Mouse (Mus musculus) lung, postnatal 0 days (tissue): ENCODE results near the gene Blnk. TPM values are rescaled to one million over a fixed set of nuclear protein-coding genes. Genes with fewer than 3 reads are reported as not detected.
A peak's percentile ranks its signal among the peaks of the same experiment; 100 is the strongest.

ENCODE experiments used
- ATAC-seq: fragments of 200-750 bp; cut with Nextera tagmentation; 2 replicates; pipeline ENCODE4 v1.8.0; 2017; ENCODE audit warnings: moderate library complexity
- DNase-seq: peaks from one replicate; pipeline ENCODE4 v3.0.0-alpha.2; 2016; ENCODE audit warnings: low spot score
- H3K27ac ChIP-seq: fragments of 300-500 bp; sonication (generic); 2 replicates; pipeline ENCODE4 v1.5.1; 2014; ENCODE audit warnings: antibody characterized with exemption, mild to moderate bottlenecking, low read length, mixed read lengths
- H3K27me3 ChIP-seq: fragments of 300-500 bp; sonication (generic); replicated peaks from 2 replicates; pipeline ENCODE4 v1.6.1; 2014; ENCODE audit warnings: low read length, mixed read lengths; ENCODE audit not compliant: insufficient read depth
- H3K36me3 ChIP-seq: fragments of 300-500 bp; sonication (generic); 2 replicates; pipeline ENCODE4 v1.6.1; 2014; ENCODE audit warnings: low read length, mixed read lengths; ENCODE audit not compliant: insufficient read depth
- H3K4me1 ChIP-seq: fragments of 300-500 bp; sonication (generic); 2 replicates; pipeline ENCODE4 v1.6.1; 2014; ENCODE audit warnings: antibody characterized with exemption, low read depth, low read length, mixed read lengths; ENCODE audit not compliant: insufficient read depth
- H3K4me2 ChIP-seq: fragments of 300-500 bp; sonication (generic); replicated peaks from 2 replicates; pipeline ENCODE4 v1.6.1; 2014; ENCODE audit warnings: low read depth, mild to moderate bottlenecking, low read length, moderate library complexity, mixed read lengths
- H3K4me3 ChIP-seq: fragments of 300-500 bp; sonication (generic); 2 replicates; pipeline ENCODE4 v1.5.1; 2014; ENCODE audit warnings: low read depth, low read length
- H3K9ac ChIP-seq: fragments of 300-500 bp; sonication (generic); replicated peaks from 2 replicates; pipeline ENCODE4 v1.6.1; 2014; ENCODE audit warnings: low read depth, mild to moderate bottlenecking
- H3K9me3 ChIP-seq: fragments of 300-500 bp; sonication (generic); 2 replicates; pipeline ENCODE4 v1.6.1; 2016; ENCODE audit warnings: low read length, mixed read lengths
- CTCF ChIP-seq: IDR thresholded peaks from 2 replicates; pipeline ENCODE4 v1.5.1; 2016; ENCODE audit warnings: antibody characterized with exemption, mild to moderate bottlenecking
- EP300 ChIP-seq: IDR thresholded peaks from 2 replicates; pipeline ENCODE4 v1.6.1; 2016; ENCODE audit warnings: antibody characterized with exemption, mild to moderate bottlenecking, control low read depth
- WGBS: fragments of 180-500 bp; shearing (Covaris S2); extraction: QIAGEN DNeasy Blood & Tissue Kit; methylation state at CpG from one replicate; pipeline ENCODE4 v1.1.7; 2014; 5-methylcytosine and 5-hydroxymethylcytosine counted together
- polyA plus RNA-seq: library from polyadenylated mRNA; unstranded; fragments of >200 nt; fragmentation: Nextera tagmentation; extraction: Ambion mirVana; gene quantifications from 2 replicates; pipeline ENCODE4 v1.2.1, GENCODE M21; 2015

Gene Blnk
- polyA plus RNA-seq, 1 experiment from 2014 or later, result 0.58 TPM

- TF ChIP-seq EP300 (no peak), CTCF (no peak)
- no peak overlapping the region for H3K9ac ChIP-seq
- H3K9me3 ChIP-seq, result no peaks in the 10 kb centered on the region
- no peaks in the 10 kb centered on the region for H3K27me3 ChIP-seq
- no peak for DNase-seq
- H3K36me3 ChIP-seq, result no peaks in the 10 kb centered on the region
- 34% methylated on average over 4 of the region's 6 CpGs for WGBS
- no peak for ATAC-seq
- peaks cover 3% of the 10 kb centered on the region; the same call in 1 of the 2 replicates for H3K4me1 ChIP-seq
- no peak overlapping the region for H3K4me2 ChIP-seq
- no peak overlapping the region for H3K27ac ChIP-seq
- no peak overlapping the region for H3K4me3 ChIP-seq
Observed at GRCm38 (mm10) chr19:41007326-41007725, 13.0 kb upstream of the Blnk start.

- H3K27me3 ChIP-seq, result no peaks in the 10 kb centered on the region
- 38% methylated on average over 4 of the region's 4 CpGs for WGBS
- H3K4me2 ChIP-seq, result no peak overlapping the region
- H3K36me3 ChIP-seq, result no peaks in the 10 kb centered on the region
- no peak for TF ChIP-seq EP300
- no peak for TF ChIP-seq CTCF
- H3K27ac ChIP-seq, result no peak overlapping the region
- H3K9me3 ChIP-seq, result no peaks in the 10 kb centered on the region
- DNase-seq, result no peak
- peaks cover 3% of the 10 kb centered on the region; the same call in 1 of the 2 replicates for H3K4me1 ChIP-seq
- no peak for ATAC-seq
- H3K9ac ChIP-seq, result no peak overlapping the region
- no peak overlapping the region for H3K4me3 ChIP-seq
Observed at GRCm38 (mm10) chr19:41006621-41007020, 12.3 kb upstream of the Blnk start.

- Histone ChIP-seq H3K4me3 (no peak overlapping the region), H3K9ac (no peak overlapping the region), H3K4me2 (no peak overlapping the region), H3K9me3 (no peaks in the 10 kb centered on the region), H3K36me3 (no peaks in the 10 kb centered on the region), H3K4me1 (peaks cover 3% of the 10 kb centered on the region; the same call in 1 of the 2 replicates), H3K27me3 (no peaks in the 10 kb centered on the region), H3K27ac (no peak overlapping the region)
- TF ChIP-seq CTCF (no peak), EP300 (no peak)
- ATAC-seq, result no peak
- no peak for DNase-seq
- 89% methylated on average over 3 of the region's 3 CpGs for WGBS
Observed at GRCm38 (mm10) chr19:41003694-41004315, 9.5 kb upstream of the Blnk start.

GRCm38 (mm10) chr19:40999569-40999968 is 5.2 kb upstream of the Blnk start:
- no peak for ATAC-seq
- 62% methylated on average over 3 of the region's 3 CpGs for WGBS
- no peak overlapping the region for H3K27ac ChIP-seq

GRCm38 (mm10) chr19:40998469-40999170 is 4.3 kb upstream of the Blnk start:
- WGBS, result 47% methylated on average over 5 of the region's 5 CpGs
- no peaks in the 10 kb centered on the region for H3K9me3 ChIP-seq
- H3K4me1 ChIP-seq, result no peaks in the 10 kb centered on the region
- no peak for TF ChIP-seq EP300
- no peak for TF ChIP-seq CTCF
- no peak overlapping the region for H3K27ac ChIP-seq
- no peak overlapping the region for H3K4me2 ChIP-seq
- no peak for ATAC-seq
- no peak overlapping the region for H3K9ac ChIP-seq
- peak; percentile 17 for DNase-seq
- no peaks in the 10 kb centered on the region for H3K36me3 ChIP-seq
- no peaks in the 10 kb centered on the region for H3K27me3 ChIP-seq
- H3K4me3 ChIP-seq, result no peak overlapping the region

More at GRCm38 (mm10) chr19:40999569-40999968, 5.2 kb upstream of the Blnk start:
- TF ChIP-seq EP300 (no peak), CTCF (peak; percentile 18; the same call in 1 of the 2 replicates)
- Histone ChIP-seq H3K4me2 (no peak overlapping the region), H3K9ac (no peak overlapping the region), H3K36me3 (no peaks in the 10 kb centered on the region), H3K4me3 (no peak overlapping the region), H3K9me3 (no peaks in the 10 kb centered on the region), H3K4me1 (no peaks in the 10 kb centered on the region), H3K27me3 (no peaks in the 10 kb centered on the region)
- no peak for DNase-seq

GRCm38 (mm10) chr19:40996722-40997121 is 2.4 kb upstream of the Blnk start:
- no peak overlapping the region for H3K4me2 ChIP-seq
- WGBS, result 78% methylated on average over 6 of the region's 6 CpGs
- TF ChIP-seq EP300 (no peak), CTCF (no peak)
- ATAC-seq (no peak), DNase-seq (no peak)
- H3K9me3 ChIP-seq, result no peaks in the 10 kb centered on the region
- no peaks in the 10 kb centered on the region for H3K4me1 ChIP-seq
- no peak overlapping the region for H3K9ac ChIP-seq
- H3K27me3 ChIP-seq, result no peaks in the 10 kb centered on the region
- H3K36me3 ChIP-seq, result no peaks in the 10 kb centered on the region
- no peak overlapping the region for H3K4me3 ChIP-seq
- no peak overlapping the region for H3K27ac ChIP-seq
